Mouse (Mus musculus): ENCODE results near the gene Smarcc1. TPM values are rescaled to one million over a fixed set of nuclear protein-coding genes. Genes with fewer than 3 reads are reported as not detected.

Smarcc1 gene
- polyA plus RNA-seq, 1 experiment from 2014 or later, result 58.1 TPM

- Histone ChIP-seq H3K4me3 (replicated peaks; ENCODE audit: low read depth, low read length) (no peak overlapping the region), H3K27me3 (ENCODE audit: insufficient read depth, low read length) (no peaks in the 10 kb centered on the region), H3K36me3 (ENCODE audit: insufficient read depth, low read length) (peaks cover 34% of the 10 kb centered on the region), H3K4me1 (replicated peaks; ENCODE audit: insufficient read depth, low read length) (no peaks in the 10 kb centered on the region), H3K9ac (ENCODE audit: low read depth, low read length) (no peak overlapping the region), H3K4me2 (ENCODE audit: low read length) (no peak overlapping the region), H3K27ac (no peak overlapping the region), H3K9me3 (replicated peaks; ENCODE audit: low read length) (no peaks in the 10 kb centered on the region)
- TF ChIP-seq CTCF (IDR thresholded peaks at IDR 0.05; ENCODE audit: low read depth), result no peak
- WGBS, result 91% methylated on average over 4 of the region's 4 CpGs
- ATAC-seq (replicated peaks; ENCODE audit: low FRiP score, low read depth), result no peak
- DNase-seq (ENCODE audit: low spot score), result no peak
Observed at GRCm38 (mm10) chr9:110224273-110224672, 106.8 kb downstream of the Smarcc1 start.

- Histone ChIP-seq H3K4me3 (replicated peaks; ENCODE audit: low read depth, low read length) (no peak overlapping the region), H3K4me2 (ENCODE audit: low read length) (no peak overlapping the region), H3K27me3 (ENCODE audit: insufficient read depth, low read length) (no peaks in the 10 kb centered on the region), H3K9me3 (replicated peaks; ENCODE audit: low read length) (no peaks in the 10 kb centered on the region), H3K27ac (no peak overlapping the region), H3K9ac (ENCODE audit: low read depth, low read length) (no peak overlapping the region), H3K4me1 (replicated peaks; ENCODE audit: insufficient read depth, low read length) (no peaks in the 10 kb centered on the region), H3K36me3 (ENCODE audit: insufficient read depth, low read length) (peaks cover 35% of the 10 kb centered on the region)
- TF ChIP-seq CTCF (IDR thresholded peaks at IDR 0.05; ENCODE audit: low read depth), result no peak
- DNase-seq (ENCODE audit: low spot score) (no peak), ATAC-seq (replicated peaks; ENCODE audit: low FRiP score, low read depth) (no peak)
- 90% methylated on average over 4 of the region's 4 CpGs for WGBS
Observed at GRCm38 (mm10) chr9:110226191-110226590, 108.7 kb downstream of the Smarcc1 start.

GRCm38 (mm10) chr9:110228671-110229070 is 111.2 kb downstream of the Smarcc1 start:
- Histone ChIP-seq H3K4me1 (replicated peaks; ENCODE audit: insufficient read depth, low read length) (no peaks in the 10 kb centered on the region), H3K9me3 (replicated peaks; ENCODE audit: low read length) (no peaks in the 10 kb centered on the region), H3K36me3 (ENCODE audit: insufficient read depth, low read length) (peaks cover 22% of the 10 kb centered on the region), H3K4me3 (replicated peaks; ENCODE audit: low read depth, low read length) (no peak overlapping the region), H3K27ac (no peak overlapping the region), H3K27me3 (ENCODE audit: insufficient read depth, low read length) (no peaks in the 10 kb centered on the region), H3K4me2 (ENCODE audit: low read length) (no peak overlapping the region), H3K9ac (ENCODE audit: low read depth, low read length) (no peak overlapping the region)
- TF ChIP-seq CTCF (IDR thresholded peaks at IDR 0.05; ENCODE audit: low read depth), result no peak
- ATAC-seq (replicated peaks; ENCODE audit: low FRiP score, low read depth), result no peak
- WGBS, result 89% methylated on average over 6 of the region's 6 CpGs
- DNase-seq (ENCODE audit: low spot score), result no peak

GRCm38 (mm10) chr9:110229112-110229511 is 111.6 kb downstream of the Smarcc1 start:
- no peak for ATAC-seq (replicated peaks; ENCODE audit: low FRiP score, low read depth)
- no peak for DNase-seq (ENCODE audit: low spot score)
- no peak for TF ChIP-seq CTCF (IDR thresholded peaks at IDR 0.05; ENCODE audit: low read depth)
- Histone ChIP-seq H3K27me3 (ENCODE audit: insufficient read depth, low read length) (no peaks in the 10 kb centered on the region), H3K4me3 (replicated peaks; ENCODE audit: low read depth, low read length) (no peak overlapping the region), H3K27ac (no peak overlapping the region), H3K4me1 (replicated peaks; ENCODE audit: insufficient read depth, low read length) (no peaks in the 10 kb centered on the region), H3K36me3 (ENCODE audit: insufficient read depth, low read length) (peaks cover 23% of the 10 kb centered on the region; the same call in 1 of the 2 replicates), H3K9me3 (replicated peaks; ENCODE audit: low read length) (no peaks in the 10 kb centered on the region), H3K4me2 (ENCODE audit: low read length) (no peak overlapping the region), H3K9ac (ENCODE audit: low read depth, low read length) (no peak overlapping the region)
- 96% methylated on average over 1 of the region's 1 CpGs for whole genome bisulfite sequencing

GRCm38 (mm10) chr9:110229566-110230248 is 112.2 kb downstream of the Smarcc1 start:
- H3K27ac ChIP-seq, result no peak overlapping the region

GRCm38 (mm10) chr9:110230395-110231071 is 113.0 kb downstream of the Smarcc1 start:
- DNase-seq (ENCODE audit: low spot score), result no peak
- Histone ChIP-seq H3K4me1 (replicated peaks; ENCODE audit: insufficient read depth, low read length) (no peaks in the 10 kb centered on the region), H3K9ac (ENCODE audit: low read depth, low read length) (no peak overlapping the region), H3K27me3 (ENCODE audit: insufficient read depth, low read length) (no peaks in the 10 kb centered on the region), H3K36me3 (ENCODE audit: insufficient read depth, low read length) (peaks cover 28% of the 10 kb centered on the region), H3K27ac (no peak overlapping the region), H3K4me2 (ENCODE audit: low read length) (no peak overlapping the region), H3K4me3 (replicated peaks; ENCODE audit: low read depth, low read length) (no peak overlapping the region), H3K9me3 (replicated peaks; ENCODE audit: low read length) (no peaks in the 10 kb centered on the region)
- 77% methylated on average over 16 of the region's 16 CpGs for WGBS
- no peak for TF ChIP-seq CTCF (IDR thresholded peaks at IDR 0.05; ENCODE audit: low read depth)
- no peak for ATAC-seq (replicated peaks; ENCODE audit: low FRiP score, low read depth)

More at GRCm38 (mm10) chr9:110229566-110230248, 112.2 kb downstream of the Smarcc1 start:
- no peak for TF ChIP-seq CTCF (IDR thresholded peaks at IDR 0.05; ENCODE audit: low read depth)
- H3K36me3 ChIP-seq (ENCODE audit: insufficient read depth, low read length), result peaks cover 24% of the 10 kb centered on the region; the same call in 1 of the 2 replicates
- no peak for DNase-seq (ENCODE audit: low spot score)
- no peak overlapping the region for H3K4me2 ChIP-seq (ENCODE audit: low read length)
- no peaks in the 10 kb centered on the region for H3K9me3 ChIP-seq (replicated peaks; ENCODE audit: low read length)
- no peaks in the 10 kb centered on the region for H3K4me1 ChIP-seq (replicated peaks; ENCODE audit: insufficient read depth, low read length)
- WGBS, result 94% methylated on average over 10 of the region's 10 CpGs
- no peak overlapping the region for H3K4me3 ChIP-seq (replicated peaks; ENCODE audit: low read depth, low read length)
- ATAC-seq (replicated peaks; ENCODE audit: low FRiP score, low read depth), result no peak
- no peak overlapping the region for H3K9ac ChIP-seq (ENCODE audit: low read depth, low read length)
- H3K27me3 ChIP-seq (ENCODE audit: insufficient read depth, low read length), result no peaks in the 10 kb centered on the region

All from kidney, postnatal 0 days (tissue).